Mouse (Mus musculus) kidney, adult 2 months (tissue): ENCODE results near the gene Smim27. TPM values are rescaled to one million over a fixed set of nuclear protein-coding genes. Genes with fewer than 3 reads are reported as not detected.

ENCODE experiments used
- DNase-seq: peaks from one replicate; pipeline ENCODE4 v3.0.0; 2021
- H3K27ac ChIP-seq: fragments of 200-500 bp; 2 replicates; pipeline ENCODE4 v1.5.1; 2012; ENCODE audit warnings: low read depth, low read length, control low read depth, inconsistent platforms; ENCODE audit not compliant: insufficient read depth
- H3K27me3 ChIP-seq: fragments of 200-500 bp; replicated peaks from 2 replicates; pipeline ENCODE4 v1.6.1; 2012; ENCODE audit warnings: mild to moderate bottlenecking, moderate library complexity, low read length, inconsistent platforms; ENCODE audit not compliant: control insufficient read depth, insufficient read depth
- H3K36me3 ChIP-seq: fragments of 200-500 bp; 2 replicates; pipeline ENCODE4 v1.6.1; 2012; ENCODE audit warnings: mild to moderate bottlenecking, moderate library complexity, low read length, inconsistent platforms; ENCODE audit not compliant: control insufficient read depth, insufficient read depth
- H3K4me1 ChIP-seq: fragments of 200-500 bp; 2 replicates; pipeline ENCODE4 v1.6.1; 2011; ENCODE audit warnings: low read length; ENCODE audit not compliant: control insufficient read depth, insufficient read depth
- H3K4me3 ChIP-seq: fragments of 200-500 bp; 2 replicates; pipeline ENCODE4 v1.5.1; 2011; ENCODE audit warnings: mild to moderate bottlenecking, low read depth, low read length, control low read depth; ENCODE audit not compliant: insufficient read depth
- CTCF ChIP-seq: fragments of 200-500 bp; conservative IDR thresholded peaks from 2 replicates; pipeline ENCODE4 v1.5.1; 2011; ENCODE audit warnings: low read depth, mild to moderate bottlenecking, control low read depth, low read length, moderate library complexity, mixed read lengths; ENCODE audit not compliant: insufficient read depth, insufficient read length
- POLR2A ChIP-seq: fragments of 200-500 bp; IDR thresholded peaks from one replicate; pipeline ENCODE4 v1.6.1; 2011; ENCODE audit warnings: low read depth, low read length, control low read depth
- WGBS: fragments of 180-500 bp; shearing (Covaris S2); methylation state at CpG from one replicate; pipeline ENCODE4 v1.1.7; 2018; 5-methylcytosine and 5-hydroxymethylcytosine counted together
- polyA plus RNA-seq: library from polyadenylated mRNA; depleted of rRNA; stranded (reverse); fragments of >200 nt; gene quantifications from 2 replicates; pipeline ENCODE4 v1.2.3, GENCODE M21; 2012; rRNA removed

Gene Smim27
- polyA plus RNA-seq, 1 experiment: 27.6 TPM

DNA sequence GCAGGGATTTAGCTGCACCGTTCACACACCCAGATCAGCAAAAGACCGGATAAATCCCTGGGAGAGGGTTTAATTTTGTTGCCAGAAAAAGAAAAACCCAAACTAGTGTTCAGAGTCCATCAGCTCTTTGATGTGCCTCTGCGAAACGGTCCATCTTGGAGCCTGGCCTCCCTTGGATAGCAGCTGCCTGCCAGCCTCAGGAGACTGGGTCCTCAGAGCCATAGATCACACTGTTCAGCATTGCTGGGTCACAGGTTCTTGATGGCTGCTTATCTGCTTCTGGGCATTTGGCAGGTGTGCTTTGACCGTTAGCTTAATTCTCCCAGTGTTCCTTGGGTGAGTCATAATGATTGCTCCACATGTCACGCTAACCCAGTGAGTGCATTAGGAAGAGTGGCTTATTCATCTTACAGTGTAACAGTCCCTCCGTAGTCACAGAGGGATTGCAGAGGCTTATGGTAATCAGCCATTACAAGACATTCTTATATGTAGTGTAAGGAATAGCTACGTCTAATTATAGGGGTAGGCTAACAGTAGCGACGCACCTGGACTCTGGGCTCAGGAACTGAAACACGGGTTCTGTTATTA lies 41.5 kb downstream of the Smim27 start:
- H3K4me3 ChIP-seq: no peak overlapping the region
- H3K27me3 ChIP-seq: no peaks in the 10 kb centered on the region
- no peak overlapping the region for H3K27ac ChIP-seq
- H3K36me3 ChIP-seq: no peaks in the 10 kb centered on the region
- no peak for TF ChIP-seq POLR2A
- no peak for TF ChIP-seq CTCF
- WGBS: 83% methylated on average over 11 of the region's 11 CpGs
- H3K4me1 ChIP-seq: no peaks in the 10 kb centered on the region
- no peak for DNase-seq

DNA sequence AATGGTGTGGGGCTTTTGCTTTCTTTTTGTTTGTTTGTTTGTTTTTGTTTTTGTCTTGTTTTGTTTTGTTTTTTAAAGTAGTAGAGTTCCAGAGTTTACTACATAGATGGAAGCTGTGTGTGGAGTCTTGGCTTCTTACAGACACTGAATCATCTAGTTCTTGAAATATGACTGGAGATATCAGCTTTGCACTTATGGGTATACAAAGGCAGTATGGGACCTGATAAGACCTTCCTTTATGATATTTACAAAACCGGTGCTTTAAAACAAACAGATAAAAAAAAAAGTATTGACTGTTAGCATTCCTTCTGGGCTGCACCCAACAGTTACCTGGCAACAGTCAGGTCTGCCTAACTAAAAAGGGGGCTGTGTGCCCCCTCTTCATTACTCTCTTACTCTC lies 42.8 kb downstream of the Smim27 start:
- no peak for DNase-seq
- no peak overlapping the region for H3K27ac ChIP-seq
- TF ChIP-seq POLR2A: no peak
- TF ChIP-seq CTCF: no peak
- 92% methylated on average over 1 of the region's 1 CpGs for whole genome bisulfite sequencing
- no peaks in the 10 kb centered on the region for H3K27me3 ChIP-seq
- H3K36me3 ChIP-seq: no peaks in the 10 kb centered on the region
- H3K4me3 ChIP-seq: no peak overlapping the region
- no peaks in the 10 kb centered on the region for H3K4me1 ChIP-seq

DNA sequence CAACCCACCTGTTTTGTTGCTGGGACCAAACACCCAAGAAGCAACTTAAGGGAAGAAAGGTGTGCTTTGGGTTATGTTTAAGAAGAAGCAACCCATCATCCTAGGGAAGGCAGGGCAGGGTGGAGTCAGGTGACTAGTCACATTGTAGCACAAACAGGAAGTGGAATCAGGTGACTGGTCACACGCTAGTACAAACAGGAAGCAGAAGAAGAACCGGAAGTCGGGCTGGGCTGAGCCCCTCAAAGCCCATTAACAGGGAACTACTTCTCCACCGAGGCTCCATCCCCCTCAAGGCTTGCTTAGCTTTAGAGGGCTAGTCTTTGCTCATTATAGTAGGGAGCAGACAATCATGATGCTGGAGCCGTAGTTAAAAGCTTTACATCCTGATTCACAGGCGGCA lies 43.6 kb downstream of the Smim27 start:
- Histone ChIP-seq H3K36me3 (no peaks in the 10 kb centered on the region), H3K4me3 (no peak overlapping the region), H3K27me3 (no peaks in the 10 kb centered on the region), H3K27ac (no peak overlapping the region), H3K4me1 (no peaks in the 10 kb centered on the region)
- DNase-seq: no peak
- 67% methylated on average over 6 of the region's 6 CpGs for WGBS
- TF ChIP-seq POLR2A: no peak
- no peak for TF ChIP-seq CTCF

DNA sequence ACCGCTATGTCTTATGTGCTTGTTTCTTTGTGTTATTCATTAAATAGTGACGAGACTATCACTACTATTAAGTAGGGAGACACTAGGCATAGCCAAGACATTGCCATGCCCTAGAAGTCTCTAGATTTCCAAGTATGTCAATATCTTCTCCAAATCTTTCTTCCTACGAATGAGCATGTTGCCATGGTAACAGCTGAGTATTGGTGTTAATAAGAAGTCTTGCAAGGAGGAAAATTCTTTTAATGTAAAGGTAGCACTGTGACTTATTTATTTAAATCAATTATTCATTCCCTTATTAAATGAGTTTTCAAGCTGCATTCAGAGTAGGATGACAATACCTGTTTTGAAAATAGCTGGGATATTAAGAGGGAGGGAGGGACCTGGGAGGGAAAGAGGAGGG lies 48.0 kb downstream of the Smim27 start:
- TF ChIP-seq POLR2A (no peak), CTCF (no peak)
- DNase-seq: no peak
- 75% methylated on average over 3 of the region's 3 CpGs for WGBS

More for the DNA sequence above, 48.0 kb downstream of the Smim27 start:
- H3K27me3 ChIP-seq: no peaks in the 10 kb centered on the region
- H3K36me3 ChIP-seq: no peaks in the 10 kb centered on the region
- H3K4me1 ChIP-seq: no peaks in the 10 kb centered on the region
- no peak overlapping the region for H3K27ac ChIP-seq
- no peak overlapping the region for H3K4me3 ChIP-seq

Other genes starting within 250 kb of the Smim27 start
- 179 and 182 TPM in 2 replicates for gene Aco1, start 126.5 kb upstream of the Smim27 start, polyA plus RNA-seq
- gene Ddx58, start 29.8 kb upstream of the Smim27 start, polyA plus RNA-seq: 14.5 and 19.4 TPM in 2 replicates
- gene Topors, start 271 bp downstream of the Smim27 start, polyA plus RNA-seq: 3.8 and 5.4 TPM in 2 replicates
- gene Ndufb6, start 9.8 kb downstream of the Smim27 start, polyA plus RNA-seq: 227 and 287 TPM in 2 replicates
- gene Tmem215, start 202.6 kb downstream of the Smim27 start, polyA plus RNA-seq: 0.52 and 0.84 TPM in 2 replicates